Mouse (Mus musculus) thymus, adult 2 months (tissue): Measurements from ENCODE around the gene Tmco4. TPM values are rescaled to one million over a fixed set of nuclear protein-coding genes. Genes with fewer than 3 reads are reported as not detected.

ENCODE experiments used
- DNase-seq: peaks from one replicate; pipeline ENCODE4 v3.0.0; 2021
- H3K27ac ChIP-seq: fragments of 200-500 bp; 2 replicates; pipeline ENCODE4 v1.5.1; 2012; ENCODE audit warnings: low read length, control low read depth; ENCODE audit not compliant: control insufficient read depth, insufficient read depth
- H3K27me3 ChIP-seq: fragments of 200-500 bp; 2 replicates; pipeline ENCODE4 v1.6.1; 2012; ENCODE audit warnings: mild to moderate bottlenecking, low read length, moderate library complexity, mixed read lengths; ENCODE audit not compliant: control insufficient read depth, insufficient read depth
- H3K36me3 ChIP-seq: fragments of 200-500 bp; 2 replicates; pipeline ENCODE4 v1.6.1; 2012; ENCODE audit warnings: mild to moderate bottlenecking, low read length, moderate library complexity; ENCODE audit not compliant: control insufficient read depth, insufficient read depth
- H3K4me1 ChIP-seq: fragments of 200-500 bp; replicated peaks from 2 replicates; pipeline ENCODE4 v1.6.1; 2012; ENCODE audit warnings: low read length; ENCODE audit not compliant: control insufficient read depth, insufficient read depth
- H3K4me3 ChIP-seq: fragments of 200-500 bp; 2 replicates; pipeline ENCODE4 v1.5.1; 2012; ENCODE audit warnings: mild to moderate bottlenecking, low read length, control low read depth, moderate library complexity; ENCODE audit not compliant: control insufficient read depth, insufficient read depth
- CTCF ChIP-seq: fragments of 200-500 bp; IDR thresholded peaks from 2 replicates; pipeline ENCODE4 v1.5.1; 2012; ENCODE audit warnings: mild to moderate bottlenecking, control low read depth, low read length, moderate library complexity, borderline replicate concordance; ENCODE audit not compliant: control insufficient read depth, poor library complexity, insufficient read depth; ENCODE audit errors: extremely low read depth
- POLR2A ChIP-seq: fragments of 200-500 bp; IDR thresholded peaks from 2 replicates; pipeline ENCODE4 v1.6.1; 2012; ENCODE audit warnings: mild to moderate bottlenecking, low read length, control low read depth, moderate library complexity; ENCODE audit not compliant: control insufficient read depth, poor library complexity, insufficient read depth; ENCODE audit errors: extremely low read depth
- WGBS: fragments of 180-500 bp; shearing (Covaris S2); methylation state at CpG from one replicate; pipeline ENCODE4 v1.1.7; 2018; 5-methylcytosine and 5-hydroxymethylcytosine counted together
- polyA plus RNA-seq: library from polyadenylated mRNA; depleted of rRNA; stranded (reverse); fragments of >200 nt; gene quantifications from 2 replicates; pipeline ENCODE4 v1.2.3, GENCODE M21; 2012; rRNA removed

The Tmco4 gene
- 30.2 and 30.7 TPM in 2 replicates for polyA plus RNA-seq

GRCm38 (mm10) chr4:138972827-138973718 is at the start of gene Tmco4:
Tmco4 (plus strand) TSS chr4:138972888.
- Histone ChIP-seq H3K4me1 (peaks cover 16% of the 10 kb centered on the region), H3K27me3 (no peaks in the 10 kb centered on the region), H3K36me3 (no peaks in the 10 kb centered on the region), H3K4me3 (peak within 1 kb of the TSS; percentile 92), H3K27ac (peak within 1 kb of the TSS; percentile 83)
- TF ChIP-seq CTCF (0 out of 2 replicates have a peak, but pooled peaks have one; percentile 7), POLR2A (peak; percentile 93)
- WGBS, result under 1% methylated on average over 58 of the region's 60 CpGs
- peak; percentile 86 for DNase-seq

- H3K4me3 ChIP-seq, result no peak overlapping the region
- DNase-seq, result no peak
- H3K4me1 ChIP-seq, result no peaks in the 10 kb centered on the region
- H3K36me3 ChIP-seq, result no peaks in the 10 kb centered on the region
- WGBS, result 79% methylated on average over 2 of the region's 2 CpGs
- TF ChIP-seq POLR2A, result no peak
- no peak for TF ChIP-seq CTCF
- no peaks in the 10 kb centered on the region for H3K27me3 ChIP-seq
- H3K27ac ChIP-seq, result no peak overlapping the region
Measured at GRCm38 (mm10) chr4:138925561-138925960, 47.1 kb upstream of the Tmco4 start.

GRCm38 (mm10) chr4:138933862-138934261 is 38.8 kb upstream of the Tmco4 start:
- TF ChIP-seq POLR2A, result no peak
- no peak for TF ChIP-seq CTCF
- Histone ChIP-seq H3K27ac (no peak overlapping the region), H3K27me3 (no peaks in the 10 kb centered on the region), H3K4me3 (no peak overlapping the region), H3K36me3 (no peaks in the 10 kb centered on the region), H3K4me1 (0 out of 2 replicates have a peak, but pooled peaks cover 2% of the 10 kb centered on the region)
- no peak for DNase-seq
- WGBS, result 81% methylated on average over 3 of the region's 3 CpGs

- H3K27ac ChIP-seq, result no peak overlapping the region
- peaks cover 2% of the 10 kb centered on the region; the same call in 1 of the 2 replicates for H3K4me1 ChIP-seq
- H3K4me3 ChIP-seq, result no peak overlapping the region
- 91% methylated on average over 11 of the region's 11 CpGs for whole genome bisulfite sequencing
- TF ChIP-seq CTCF, result no peak
- no peak for TF ChIP-seq POLR2A
- no peak for DNase-seq
- H3K36me3 ChIP-seq, result no peaks in the 10 kb centered on the region
- H3K27me3 ChIP-seq, result no peaks in the 10 kb centered on the region
Measured at GRCm38 (mm10) chr4:138934456-138935145, 38.1 kb upstream of the Tmco4 start.

GRCm38 (mm10) chr4:138938495-138939269 is 34.0 kb upstream of the Tmco4 start:
- no peak for TF ChIP-seq POLR2A
- no peak for TF ChIP-seq CTCF
- Histone ChIP-seq H3K27ac (peak overlapping the region; percentile 42; the same call in 1 of the 2 replicates), H3K36me3 (no peaks in the 10 kb centered on the region), H3K4me3 (no peak overlapping the region), H3K4me1 (peaks cover 13% of the 10 kb centered on the region), H3K27me3 (no peaks in the 10 kb centered on the region)
- 39% methylated on average over 10 of the region's 10 CpGs for WGBS
- peak; percentile 26 for DNase-seq

DNA sequence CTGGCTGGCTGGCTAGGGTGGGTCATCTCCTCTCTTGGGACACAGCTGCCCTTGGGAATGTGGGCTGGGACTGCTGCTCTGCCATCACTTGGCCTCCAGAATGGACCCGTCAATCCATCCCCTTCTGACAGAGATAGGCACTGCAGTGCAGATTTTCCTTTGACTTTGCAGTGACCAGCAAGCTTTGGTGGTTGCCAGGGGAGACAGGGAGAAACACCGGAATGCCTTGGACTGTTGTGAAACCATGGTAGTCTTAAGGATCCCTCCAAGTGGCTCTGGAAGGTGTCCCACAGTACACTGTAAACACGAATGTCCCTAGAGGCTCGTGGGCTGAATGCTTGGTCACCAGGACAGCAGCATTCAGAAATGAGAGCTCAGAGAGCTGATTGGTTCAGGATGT is 33.2 kb upstream of the Tmco4 start:
- Histone ChIP-seq H3K36me3 (no peaks in the 10 kb centered on the region), H3K27me3 (no peaks in the 10 kb centered on the region), H3K4me1 (peaks cover 19% of the 10 kb centered on the region), H3K4me3 (no peak overlapping the region), H3K27ac (no peak overlapping the region)
- DNase-seq, result no peak
- TF ChIP-seq CTCF, result no peak
- TF ChIP-seq POLR2A, result no peak
- 94% methylated on average over 4 of the region's 4 CpGs for WGBS
